Mouse (Mus musculus): ENCODE results near the gene Prr5. TPM values are rescaled to one million over a fixed set of nuclear protein-coding genes. Genes with fewer than 3 reads are reported as not detected.

The Prr5 gene
- polyA plus RNA-seq, 1 experiment from 2014 or later, result 23.7 TPM

- Histone ChIP-seq H3K4me3 (no peak overlapping the region), H3K27ac (no peak overlapping the region), H3K9ac (no peak overlapping the region), H3K4me1 (peaks cover 13% of the 10 kb centered on the region; the same call in 1 of the 2 replicates), H3K9me3 (no peaks in the 10 kb centered on the region), H3K4me2 (no peak overlapping the region), H3K36me3 (no peaks in the 10 kb centered on the region), H3K27me3 (no peaks in the 10 kb centered on the region)
- 35% methylated on average over 9 of the region's 9 CpGs for WGBS
- ATAC-seq (ENCODE audit: borderline replicate concordance, extremely low read depth, low FRiP score, low TSS enrichment), result peak; percentile 24; the same call in 1 of the 2 replicates
Measured at GRCm38 (mm10) chr15:84671401-84672307, 2.2 kb downstream of the Prr5 start.

DNA sequence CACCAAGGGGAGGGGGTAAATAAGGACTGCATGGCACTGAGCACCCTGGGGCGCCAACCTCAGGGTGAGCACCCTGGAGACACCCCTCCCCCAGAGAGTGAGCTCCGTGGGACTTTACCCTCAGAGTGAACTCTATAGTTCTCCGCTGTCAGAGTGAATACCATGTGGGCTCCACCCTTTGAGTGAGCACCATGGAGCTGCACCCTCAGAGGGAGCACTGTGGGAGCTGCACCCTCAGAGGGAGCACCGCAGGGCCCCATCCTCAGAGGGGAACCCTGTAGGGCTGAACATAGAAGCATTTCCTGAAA, 2.8 kb downstream of the Prr5 start:
- 66% methylated on average over 4 of the region's 4 CpGs for WGBS
- no peak overlapping the region for H3K9ac ChIP-seq
- H3K9me3 ChIP-seq, result no peaks in the 10 kb centered on the region
- no peak overlapping the region for H3K4me3 ChIP-seq
- no peaks in the 10 kb centered on the region for H3K36me3 ChIP-seq
- H3K4me2 ChIP-seq, result no peak overlapping the region
- peak; percentile 46; the same call in 1 of the 2 replicates for ATAC-seq (ENCODE audit: borderline replicate concordance, extremely low read depth, low FRiP score, low TSS enrichment)
- H3K4me1 ChIP-seq, result peaks cover 13% of the 10 kb centered on the region; the same call in 1 of the 2 replicates
- no peaks in the 10 kb centered on the region for H3K27me3 ChIP-seq
- H3K27ac ChIP-seq, result no peak overlapping the region

DNA sequence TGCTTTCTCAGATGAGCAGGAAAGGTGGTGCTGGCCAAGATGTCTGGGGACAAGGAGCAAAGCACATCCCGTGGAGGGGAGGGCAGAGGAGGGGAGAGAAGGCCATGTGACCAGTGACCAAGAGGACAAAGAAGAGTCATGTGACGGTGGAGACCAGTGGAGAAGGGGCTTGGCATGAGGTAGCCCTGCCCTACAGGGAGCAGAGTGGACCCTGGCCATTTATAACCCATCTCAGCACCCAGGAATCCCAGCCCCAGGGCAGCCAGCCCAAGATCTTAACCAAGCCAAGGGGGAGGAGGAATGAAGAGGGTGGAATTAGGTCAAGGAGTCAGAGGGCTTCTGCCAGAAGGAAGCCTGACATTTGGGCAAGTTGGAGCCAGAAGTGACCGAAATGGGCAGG, 3.2 kb downstream of the Prr5 start:
- no peaks in the 10 kb centered on the region for H3K27me3 ChIP-seq
- no peaks in the 10 kb centered on the region for H3K9me3 ChIP-seq
- peaks cover 13% of the 10 kb centered on the region; the same call in 1 of the 2 replicates for H3K4me1 ChIP-seq
- H3K36me3 ChIP-seq, result no peaks in the 10 kb centered on the region
- no peak overlapping the region for H3K4me2 ChIP-seq
- no peak overlapping the region for H3K27ac ChIP-seq
- no peak overlapping the region for H3K4me3 ChIP-seq
- no peak overlapping the region for H3K9ac ChIP-seq
- ATAC-seq (ENCODE audit: borderline replicate concordance, extremely low read depth, low FRiP score, low TSS enrichment), result no peak
- WGBS, result 69% methylated on average over 3 of the region's 3 CpGs

- no peak overlapping the region for H3K27ac ChIP-seq
- 78% methylated on average over 11 of the region's 11 CpGs for WGBS
- no peaks in the 10 kb centered on the region for H3K27me3 ChIP-seq
- H3K4me3 ChIP-seq, result no peak overlapping the region
- no peak overlapping the region for H3K9ac ChIP-seq
- H3K4me2 ChIP-seq, result no peak overlapping the region
- H3K9me3 ChIP-seq, result no peaks in the 10 kb centered on the region
- no peaks in the 10 kb centered on the region for H3K36me3 ChIP-seq
- H3K4me1 ChIP-seq, result peaks cover 13% of the 10 kb centered on the region; the same call in 1 of the 2 replicates
- ATAC-seq (ENCODE audit: borderline replicate concordance, extremely low read depth, low FRiP score, low TSS enrichment), result no peak
Measured at GRCm38 (mm10) chr15:84674329-84675067, 5.1 kb downstream of the Prr5 start.

DNA sequence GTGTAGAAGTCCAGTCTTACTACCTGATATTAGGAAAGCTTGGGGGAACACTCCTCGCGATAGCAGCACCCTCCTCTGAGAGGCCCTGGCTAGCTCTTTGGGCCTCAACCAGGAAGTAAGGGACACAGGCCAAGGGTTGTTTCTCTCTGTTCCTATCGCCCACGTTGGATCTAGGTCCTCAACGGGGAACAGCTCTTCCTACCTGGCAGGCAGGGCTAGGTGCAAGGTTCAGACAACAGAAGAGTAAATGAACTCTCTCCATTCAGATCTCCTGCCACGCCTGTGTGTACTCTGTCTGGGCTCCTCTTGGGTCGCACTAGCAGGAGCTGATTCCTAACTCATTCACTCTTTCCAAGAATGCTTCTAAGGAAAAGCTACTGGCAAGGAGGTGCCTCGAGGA, 5.9 kb downstream of the Prr5 start:
- ATAC-seq (ENCODE audit: borderline replicate concordance, extremely low read depth, low FRiP score, low TSS enrichment), result no peak
- no peaks in the 10 kb centered on the region for H3K36me3 ChIP-seq
- H3K27ac ChIP-seq, result no peak overlapping the region
- H3K4me1 ChIP-seq, result peaks cover 15% of the 10 kb centered on the region
- no peaks in the 10 kb centered on the region for H3K27me3 ChIP-seq
- no peaks in the 10 kb centered on the region for H3K9me3 ChIP-seq
- WGBS, result 52% methylated on average over 8 of the region's 8 CpGs
- H3K4me3 ChIP-seq, result no peak overlapping the region
- H3K4me2 ChIP-seq, result no peak overlapping the region
- no peak overlapping the region for H3K9ac ChIP-seq

GRCm38 (mm10) chr15:84677943-84678342, 8.5 kb downstream of the Prr5 start:
- Histone ChIP-seq H3K4me3 (no peak overlapping the region), H3K9me3 (no peaks in the 10 kb centered on the region), H3K4me1 (peaks cover 27% of the 10 kb centered on the region), H3K9ac (no peak overlapping the region), H3K36me3 (no peaks in the 10 kb centered on the region), H3K27me3 (no peaks in the 10 kb centered on the region), H3K4me2 (no peak overlapping the region), H3K27ac (no peak overlapping the region)
- no peak for ATAC-seq (ENCODE audit: borderline replicate concordance, extremely low read depth, low FRiP score, low TSS enrichment)
- 61% methylated on average over 11 of the region's 11 CpGs for WGBS

DNA sequence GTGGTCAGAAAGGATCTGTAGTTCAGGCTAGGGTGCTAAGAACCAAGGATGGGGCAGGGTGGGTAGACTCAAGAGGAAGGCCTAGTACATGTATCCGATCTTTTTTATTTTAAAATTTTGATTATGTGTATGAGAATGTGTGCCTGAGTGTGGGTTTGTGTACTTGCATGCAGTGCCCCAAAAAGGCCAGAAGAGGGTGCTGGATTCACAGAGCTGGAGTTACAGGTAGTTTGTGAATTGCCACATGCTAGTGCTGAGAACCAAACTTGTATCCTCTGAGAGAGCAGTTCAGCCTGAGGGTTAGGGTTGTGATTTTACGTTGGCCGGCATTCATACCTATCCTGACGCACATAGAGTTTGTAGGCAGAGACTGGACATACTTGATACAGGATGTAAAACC, 9.7 kb downstream of the Prr5 start:
- WGBS, result 92% methylated on average over 4 of the region's 4 CpGs
- Histone ChIP-seq H3K9me3 (no peaks in the 10 kb centered on the region), H3K27ac (no peak overlapping the region), H3K4me1 (peaks cover 35% of the 10 kb centered on the region), H3K4me3 (no peak overlapping the region), H3K36me3 (no peaks in the 10 kb centered on the region), H3K4me2 (no peak overlapping the region), H3K9ac (no peak overlapping the region), H3K27me3 (no peaks in the 10 kb centered on the region)
- no peak for ATAC-seq (ENCODE audit: borderline replicate concordance, extremely low read depth, low FRiP score, low TSS enrichment)

GRCm38 (mm10) chr15:84679794-84680193, 10.4 kb downstream of the Prr5 start:
- H3K4me2 ChIP-seq, result no peak overlapping the region
- no peaks in the 10 kb centered on the region for H3K36me3 ChIP-seq
- WGBS, result 60% methylated on average over 3 of the region's 3 CpGs
- peaks cover 35% of the 10 kb centered on the region for H3K4me1 ChIP-seq
- no peak overlapping the region for H3K27ac ChIP-seq
- ATAC-seq (ENCODE audit: borderline replicate concordance, extremely low read depth, low FRiP score, low TSS enrichment), result no peak
- H3K27me3 ChIP-seq, result no peaks in the 10 kb centered on the region
- no peak overlapping the region for H3K4me3 ChIP-seq
- H3K9ac ChIP-seq, result no peak overlapping the region
- H3K9me3 ChIP-seq, result no peaks in the 10 kb centered on the region

GRCm38 (mm10) chr15:84680545-84681454, 11.4 kb downstream of the Prr5 start:
- Histone ChIP-seq H3K27me3 (no peaks in the 10 kb centered on the region), H3K4me3 (peak overlapping the region; percentile 86), H3K9ac (peak overlapping the region; percentile 82), H3K4me2 (peak overlapping the region; percentile 94), H3K36me3 (no peaks in the 10 kb centered on the region), H3K4me1 (peaks cover 33% of the 10 kb centered on the region), H3K9me3 (no peaks in the 10 kb centered on the region), H3K27ac (peak overlapping the region; percentile 84)
- WGBS, result under 1% methylated on average over 76 of the region's 77 CpGs
- ATAC-seq (ENCODE audit: borderline replicate concordance, extremely low read depth, low FRiP score, low TSS enrichment), result peak; percentile 75

DNA sequence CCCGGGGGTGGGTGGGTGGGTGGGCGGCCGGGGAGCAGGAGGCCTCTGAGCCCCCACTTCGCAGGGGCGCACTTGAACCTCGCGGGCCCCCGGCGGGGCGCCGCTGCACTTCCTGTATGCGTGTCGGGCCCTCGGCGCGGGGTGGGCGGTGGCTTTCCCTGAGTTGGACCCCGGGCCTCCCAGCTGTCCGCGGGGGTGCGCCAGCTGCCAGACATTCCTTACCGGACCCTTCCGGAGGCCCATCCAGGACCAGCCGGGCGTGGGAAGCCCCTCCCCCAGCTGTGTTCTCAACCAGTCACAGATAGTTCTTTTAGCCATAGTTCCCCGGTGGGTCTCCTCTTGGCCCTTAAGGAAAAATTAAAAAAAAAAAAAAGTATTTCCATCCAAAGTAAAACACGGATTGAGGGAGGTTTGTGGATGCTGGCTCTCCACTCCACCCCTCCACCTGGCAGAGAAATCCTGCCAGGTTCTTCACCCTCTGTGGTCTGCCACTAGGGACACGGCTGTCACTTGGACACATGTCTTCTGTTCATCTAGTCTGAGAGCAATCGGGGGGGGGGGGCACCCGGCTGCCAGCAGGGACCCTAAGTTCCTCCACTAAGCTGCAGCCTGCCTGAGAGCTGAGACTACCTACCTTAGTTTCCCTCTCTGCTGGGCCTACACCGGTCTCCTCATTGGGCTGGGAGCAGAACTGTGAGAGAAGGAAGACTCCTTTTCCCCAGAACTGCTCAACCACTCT, 12.2 kb downstream of the Prr5 start:
- H3K27ac ChIP-seq, result peak overlapping the region; percentile 84
- no peaks in the 10 kb centered on the region for H3K36me3 ChIP-seq
- peak overlapping the region; percentile 94 for H3K4me2 ChIP-seq
- H3K27me3 ChIP-seq, result no peaks in the 10 kb centered on the region
- under 1% methylated on average over 31 of the region's 31 CpGs for WGBS
- peak overlapping the region; percentile 82 for H3K9ac ChIP-seq
- H3K9me3 ChIP-seq, result no peaks in the 10 kb centered on the region
- H3K4me3 ChIP-seq, result peak overlapping the region; percentile 86
- ATAC-seq (ENCODE audit: borderline replicate concordance, extremely low read depth, low FRiP score, low TSS enrichment), result peak; percentile 76
- peaks cover 33% of the 10 kb centered on the region for H3K4me1 ChIP-seq

GRCm38 (mm10) chr15:84682206-84682605, 12.8 kb downstream of the Prr5 start:
- H3K36me3 ChIP-seq, result no peaks in the 10 kb centered on the region
- no peak for ATAC-seq (ENCODE audit: borderline replicate concordance, extremely low read depth, low FRiP score, low TSS enrichment)
- no peaks in the 10 kb centered on the region for H3K27me3 ChIP-seq
- H3K9ac ChIP-seq, result peak overlapping the region; percentile 82
- H3K4me2 ChIP-seq, result peak overlapping the region; percentile 94
- H3K9me3 ChIP-seq, result no peaks in the 10 kb centered on the region
- WGBS, result 45% methylated on average over 3 of the region's 3 CpGs
- H3K4me3 ChIP-seq, result peak overlapping the region; percentile 86
- peaks cover 34% of the 10 kb centered on the region for H3K4me1 ChIP-seq
- peak overlapping the region; percentile 84 for H3K27ac ChIP-seq
